Mouse (Mus musculus) kidney, postnatal 0 days (tissue): ENCODE results near the gene Ak5. TPM values are rescaled to one million over a fixed set of nuclear protein-coding genes. Genes with fewer than 3 reads are reported as not detected.
"Not testable (repeated sequence)": the region's sequence is repeated elsewhere in the genome, so short reads cannot be mapped to it uniquely, and the experiment has no call there.

ENCODE experiments used
- ATAC-seq: fragments of 200-750 bp; cut with Nextera tagmentation; replicated peaks from 2 replicates; pipeline ENCODE4 v1.8.0; 2017; ENCODE audit warnings: low read depth, moderate number of reproducible peaks, moderate TSS enrichment, moderate library complexity; ENCODE audit not compliant: low FRiP score
- DNase-seq: peaks from one replicate; pipeline ENCODE4 v3.0.0-alpha.2; 2016; ENCODE audit warnings: low spot score
- H3K27ac ChIP-seq: fragments of 300-500 bp; sonication (generic); 2 replicates; pipeline ENCODE4 v1.5.1; 2014; ENCODE audit warnings: mild to moderate bottlenecking
- H3K27me3 ChIP-seq: fragments of 300-500 bp; sonication (generic); 2 replicates; pipeline ENCODE4 v1.6.1; 2014; ENCODE audit warnings: low read length, mixed read lengths; ENCODE audit not compliant: insufficient read depth
- H3K36me3 ChIP-seq: fragments of 300-500 bp; sonication (generic); 2 replicates; pipeline ENCODE4 v1.6.1; 2014; ENCODE audit warnings: low read length, mixed read lengths; ENCODE audit not compliant: insufficient read depth
- H3K4me1 ChIP-seq: fragments of 300-500 bp; sonication (generic); replicated peaks from 2 replicates; pipeline ENCODE4 v1.6.1; 2014; ENCODE audit warnings: antibody characterized with exemption, low read length, mixed read lengths; ENCODE audit not compliant: insufficient read depth
- H3K4me2 ChIP-seq: fragments of 300-500 bp; sonication (generic); 2 replicates; pipeline ENCODE4 v1.6.1; 2014; ENCODE audit warnings: mild to moderate bottlenecking, low read length, moderate library complexity, mixed read lengths
- H3K4me3 ChIP-seq: fragments of 300-500 bp; sonication (generic); replicated peaks from 2 replicates; pipeline ENCODE4 v1.5.1; 2014; ENCODE audit warnings: low read depth, low read length
- H3K9ac ChIP-seq: fragments of 300-500 bp; sonication (generic); 2 replicates; pipeline ENCODE4 v1.6.1; 2014; ENCODE audit warnings: low read depth, low read length
- H3K9me3 ChIP-seq: fragments of 300-500 bp; sonication (generic); replicated peaks from 2 replicates; pipeline ENCODE4 v1.6.1; 2016; ENCODE audit warnings: low read length, inconsistent platforms, mixed read lengths
- CTCF ChIP-seq: IDR thresholded peaks from 2 replicates; pipeline ENCODE4 v1.5.1; 2016; ENCODE audit warnings: antibody characterized with exemption, low read depth, mild to moderate bottlenecking, moderate library complexity
- WGBS: fragments of 180-500 bp; shearing (Covaris S2); extraction: QIAGEN DNeasy Blood & Tissue Kit; methylation state at CpG from one replicate; pipeline ENCODE4 v1.1.7; 2014; 5-methylcytosine and 5-hydroxymethylcytosine counted together
- polyA plus RNA-seq: library from polyadenylated mRNA; unstranded; fragments of >200 nt; fragmentation: Nextera tagmentation; extraction: Ambion mirVana; gene quantifications from 2 replicates; pipeline ENCODE4 v1.2.1, GENCODE M21; 2015

The Ak5 gene
- polyA plus RNA-seq, 1 experiment from 2014 or later = 4.6 TPM

DNA sequence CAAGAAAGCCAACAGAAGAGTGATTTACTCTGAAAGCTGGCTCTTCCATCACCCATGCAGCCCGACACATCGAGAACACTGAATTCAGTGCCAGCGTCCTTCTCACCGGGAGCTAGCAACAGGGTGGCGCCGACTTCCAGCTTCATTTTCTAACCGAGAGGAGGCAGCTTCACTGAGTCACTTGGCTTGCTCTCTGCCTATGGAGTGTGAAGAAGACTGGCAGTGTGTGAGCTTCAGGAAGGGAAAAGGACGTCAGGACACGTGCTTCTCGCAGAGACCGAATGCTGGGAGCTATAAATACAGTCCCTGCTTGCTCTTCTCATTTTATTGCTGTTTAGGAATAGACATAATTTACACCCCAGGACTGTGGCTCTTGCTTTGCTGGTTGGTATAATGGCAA is 62.3 kb downstream of the Ak5 start:
- whole genome bisulfite sequencing = 45% methylated on average over 11 of the region's 11 CpGs
- no peak for TF ChIP-seq CTCF
- DNase-seq = no peak
- Histone ChIP-seq H3K27me3 (no peaks in the 10 kb centered on the region), H3K4me1 (no peaks in the 10 kb centered on the region), H3K9me3 (no peaks in the 10 kb centered on the region), H3K36me3 (no peaks in the 10 kb centered on the region), H3K27ac (no peak overlapping the region), H3K4me3 (no peak overlapping the region), H3K4me2 (no peak overlapping the region), H3K9ac (no peak overlapping the region)
- no peak for ATAC-seq

DNA sequence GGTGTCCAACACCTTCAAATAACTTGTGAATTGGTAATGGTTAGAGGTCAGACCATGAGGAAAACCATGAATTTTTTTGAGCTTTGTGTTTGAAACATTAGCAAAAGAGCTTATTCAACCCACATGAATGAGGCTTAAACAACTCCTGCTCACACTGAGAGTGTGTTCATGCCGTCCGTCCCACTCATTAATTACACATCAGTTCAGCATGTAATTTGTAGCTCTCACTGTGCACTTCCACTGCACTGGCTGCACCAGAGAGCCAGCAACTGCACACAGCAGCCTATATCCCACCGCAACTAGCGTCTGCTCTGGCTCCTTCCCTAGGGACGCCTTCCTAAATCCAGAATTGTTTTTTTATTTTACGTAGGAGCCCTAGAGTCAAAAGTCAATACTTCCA is 68.5 kb downstream of the Ak5 start:
- DNase-seq (no peak), ATAC-seq (no peak)
- Histone ChIP-seq H3K36me3 (no peaks in the 10 kb centered on the region), H3K9ac (no peak overlapping the region), H3K4me3 (no peak overlapping the region), H3K27me3 (no peaks in the 10 kb centered on the region), H3K4me2 (no peak overlapping the region), H3K27ac (no peak overlapping the region), H3K9me3 (no peaks in the 10 kb centered on the region), H3K4me1 (no peaks in the 10 kb centered on the region)
- WGBS = 52% methylated on average over 6 of the region's 6 CpGs
- no peak for TF ChIP-seq CTCF

GRCm38 (mm10) chr3:152596406-152597050 is 71.6 kb downstream of the Ak5 start:
- H3K36me3 ChIP-seq = no peaks in the 10 kb centered on the region
- H3K9me3 ChIP-seq = no peaks in the 10 kb centered on the region
- DNase-seq (no peak), ATAC-seq (no peak)
- 88% methylated on average over 7 of the region's 7 CpGs for WGBS
- no peak overlapping the region for H3K4me3 ChIP-seq
- no peak overlapping the region for H3K27ac ChIP-seq
- no peak for TF ChIP-seq CTCF
- no peaks in the 10 kb centered on the region for H3K4me1 ChIP-seq
- H3K27me3 ChIP-seq = no peaks in the 10 kb centered on the region
- no peak overlapping the region for H3K9ac ChIP-seq
- H3K4me2 ChIP-seq = no peak overlapping the region

DNA sequence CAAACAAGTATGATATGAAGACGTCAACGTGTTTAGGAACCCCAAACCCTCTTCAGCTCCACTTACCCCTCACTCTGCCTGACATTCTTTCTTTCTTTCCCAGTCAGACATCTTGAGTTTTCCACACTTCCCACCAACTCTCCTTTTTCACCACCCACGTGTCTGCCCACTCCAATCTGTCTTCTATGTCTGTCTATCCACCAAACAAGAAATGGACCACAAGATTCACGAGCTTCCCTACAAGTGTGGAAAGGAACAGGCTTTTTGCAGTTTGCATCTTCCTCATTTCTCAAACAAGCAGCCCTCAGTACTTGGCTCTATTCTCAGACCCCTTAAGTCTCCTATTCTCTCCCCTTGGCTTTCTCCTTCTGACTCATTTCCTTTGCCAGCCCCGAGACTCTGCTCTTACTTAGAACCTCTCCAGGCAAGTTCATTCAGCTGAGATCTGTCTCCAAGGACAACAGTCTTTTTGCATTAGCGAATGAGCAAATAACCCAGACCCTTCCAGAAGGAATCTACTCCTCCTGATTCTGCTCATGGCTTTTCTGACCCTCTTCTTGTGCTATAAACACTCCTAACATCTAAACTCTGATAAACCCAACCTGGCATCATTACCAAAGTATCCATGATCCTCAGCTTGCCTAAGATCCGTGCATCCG is 75.3 kb downstream of the Ak5 start:
- Histone ChIP-seq H3K4me1 (no peaks in the 10 kb centered on the region), H3K4me2 (no peak overlapping the region), H3K9ac (no peak overlapping the region), H3K27ac (no peak overlapping the region), H3K4me3 (no peak overlapping the region), H3K36me3 (no peaks in the 10 kb centered on the region), H3K27me3 (no peaks in the 10 kb centered on the region), H3K9me3 (no peaks in the 10 kb centered on the region)
- no peak for ATAC-seq
- TF ChIP-seq CTCF = no peak
- no peak for DNase-seq
- WGBS = 66% methylated on average over 8 of the region's 8 CpGs

GRCm38 (mm10) chr3:152590491-152590890 is 77.7 kb downstream of the Ak5 start:
- 68% methylated on average over 7 of the region's 7 CpGs for WGBS
- H3K36me3 ChIP-seq = no peaks in the 10 kb centered on the region
- no peak for ATAC-seq

GRCm38 (mm10) chr3:152589101-152589500 is 79.1 kb downstream of the Ak5 start:
- not testable (repeated sequence) for H3K9ac ChIP-seq

More at GRCm38 (mm10) chr3:152590491-152590890, 77.7 kb downstream of the Ak5 start:
- Histone ChIP-seq H3K27ac (no peak overlapping the region), H3K27me3 (no peaks in the 10 kb centered on the region), H3K9ac (no peak overlapping the region), H3K9me3 (no peaks in the 10 kb centered on the region), H3K4me1 (no peaks in the 10 kb centered on the region), H3K4me2 (no peak overlapping the region), H3K4me3 (no peak overlapping the region)
- TF ChIP-seq CTCF = no peak
- DNase-seq = no peak

More at GRCm38 (mm10) chr3:152589101-152589500, 79.1 kb downstream of the Ak5 start:
- H3K4me1 ChIP-seq, ATAC-seq, DNase-seq, H3K27me3 ChIP-seq, H3K9me3 ChIP-seq, H3K4me2 ChIP-seq, H3K27ac ChIP-seq, H3K4me3 ChIP-seq, H3K36me3 ChIP-seq: not testable (repeated sequence)
- 84% methylated on average over 3 of the region's 3 CpGs for WGBS
